ENCODE assay signal across 10 mouse cellular contexts in genomic region chr16:4861392-4861791, GRCm38 (mm10). TPM values are rescaled to one million over a fixed set of nuclear protein-coding genes. Genes with fewer than 3 reads are reported as not detected.
DNase-seq lines count a peak whose midpoint lies in the region; ATAC-seq lines count a peak whose summit lies in the region.
"Had no signal": no experiment of that assay in that cellular context is flagged by ENCODE, and none has a peak within 500 bp of the region (broad histone marks: within the 10 kb centered on the region; RNA-seq: fewer than 3 reads in every experiment).

No protein-coding gene starts in this region.

- no peak overlapping the region for H3K9ac ChIP-seq in kidney, embryonic 15.5 days
- H3K9ac ChIP-seq: limb, embryonic 15.5 days had no signal

- H3K9me3 ChIP-seq in kidney, embryonic 15.5 days (replicated peaks) = no peaks in the 10 kb centered on the region
- H3K9me3 ChIP-seq: limb, embryonic 15.5 days had no signal

- 44% methylated on average over 10 of the region's 10 CpGs for WGBS in kidney, embryonic 15.5 days

- DNase-seq in kidney, adult 11 months = peak; percentile 73
- DNase-seq in testis, postnatal 10 days (ENCODE audit: low spot score) = peak; percentile 56
- no peak for DNase-seq in testis, postnatal 14 days (ENCODE audit: low spot score)
- peak; percentile 58 for DNase-seq in kidney, postnatal 10 days
- DNase-seq in yolk sac, embryonic 10.5 days (ENCODE audit: low spot score) = peak; percentile 32
- no peak for DNase-seq in gastrocnemius, adult 18-20 months (ENCODE audit: low spot score)
- DNase-seq: right cerebral cortex, postnatal 14 days had no signal

- H3K27me3 ChIP-seq in kidney, embryonic 15.5 days = no peaks in the 10 kb centered on the region
- H3K27me3 ChIP-seq: limb, embryonic 15.5 days had no signal

- H3K4me1 ChIP-seq in kidney, embryonic 15.5 days = peaks cover 7% of the 10 kb centered on the region; the same call in 1 of the 2 replicates

- no peak for ATAC-seq in kidney, embryonic 15.5 days (replicated peaks; ENCODE audit: low FRiP score)

- no peak overlapping the region for H3K4me2 ChIP-seq in kidney, embryonic 15.5 days
- H3K4me2 ChIP-seq: limb, embryonic 15.5 days had no signal

- H3K27ac ChIP-seq in kidney, embryonic 15.5 days = no peak overlapping the region
- H3K27ac ChIP-seq: limb, embryonic 15.5 days had no signal

- H3K4me3 ChIP-seq in kidney, embryonic 15.5 days (replicated peaks) = no peak overlapping the region
- H3K4me3 ChIP-seq: limb, embryonic 15.5 days had no signal

- H3K36me3 ChIP-seq in kidney, embryonic 15.5 days = no peaks in the 10 kb centered on the region
- H3K36me3 ChIP-seq: limb, embryonic 15.5 days had no signal

RNA-seq across cellular contexts. Expression of gene Ubald1, which starts 18.7 kb away (rescaled TPM):
- 37.4 and 39.7 TPM in 2 replicates for polyA plus RNA-seq in kidney, embryonic 15.5 days (2015; fragmentation: Nextera tagmentation; extraction: Ambion mirVana)
- total RNA-seq in gastrocnemius, adult 18-20 months (2021) = 10 to 100 TPM; 35.4 to 37.6 TPM

RNA-seq across cellular contexts. Expression of gene Mgrn1, which starts 24.7 kb away (rescaled TPM):
- 88.2 and 98.1 TPM in 2 replicates for polyA plus RNA-seq in kidney, embryonic 15.5 days (2015; fragmentation: Nextera tagmentation; extraction: Ambion mirVana)
- 10 to 100 TPM; 54.2 to 62.4 TPM for total RNA-seq in gastrocnemius, adult 18-20 months (2021)

RNA-seq across cellular contexts. Expression of gene 4930562C15Rik, which starts 26.2 kb away (rescaled TPM):
- 0.19 and 0.83 TPM in 2 replicates for polyA plus RNA-seq in kidney, embryonic 15.5 days (2015; fragmentation: Nextera tagmentation; extraction: Ambion mirVana)
- total RNA-seq in gastrocnemius, adult 18-20 months (2021) = not detected
- total RNA-seq: layer of hippocampus, adult 8-10 months had no signal

Comparison
In these comparisons a context has a peak if more than half of its experiments do, and no peak if none do; other contexts are left out.
1. DNase-seq: peak in kidney, adult 11 months (single experiment), testis, postnatal 10 days (single experiment), kidney, postnatal 10 days (single experiment) and yolk sac, embryonic 10.5 days (single experiment); none in testis, postnatal 14 days (single experiment) and gastrocnemius, adult 18-20 months (single experiment).